Mouse (Mus musculus) megakaryocyte, embryonic 14.5 days (primary cell): ENCODE results near the gene Stxbp3.

Experiments used
- FLI1 ChIP-seq: IDR thresholded peaks from 2 replicates; pipeline ENCODE4 v1.6.1; 2012; ENCODE audit warnings: low read length, inconsistent platforms, mixed read lengths
- GATA1 ChIP-seq: IDR thresholded peaks from 3 replicates; pipeline ENCODE4 v1.6.1; 2012; ENCODE audit warnings: mixed read lengths, low read length, inconsistent platforms, borderline replicate concordance

GRCm38 (mm10) chr3:108857124-108857470 is 16.8 kb upstream of the Stxbp3 start:
- TF ChIP-seq GATA1 (no peak), FLI1 (no peak)
